Mouse (Mus musculus) cerebellum, adult 11-12 months (tissue): ENCODE measurements around the gene Ube2j2.

Experiments
- DNase-seq: peaks from one replicate; pipeline ENCODE4 v3.0.0; 2022

Ube2j2 gene

GRCm38 (mm10) chr4:155964396-155964795 lies 20.8 kb downstream of the Ube2j2 start:
- no peak for DNase-seq

GRCm38 (mm10) chr4:155969043-155969653 lies 25.5 kb downstream of the Ube2j2 start:
- DNase-seq: no peak

GRCm38 (mm10) chr4:155970286-155970685 lies 26.7 kb downstream of the Ube2j2 start:
- DNase-seq: no peak

GRCm38 (mm10) chr4:155972651-155973050 lies 29.0 kb downstream of the Ube2j2 start:
- DNase-seq: no peak

GRCm38 (mm10) chr4:155973239-155973638 lies 29.6 kb downstream of the Ube2j2 start:
- no peak for DNase-seq

- no peak for DNase-seq
Measured at GRCm38 (mm10) chr4:155981436-155982082, 37.9 kb downstream of the Ube2j2 start.

GRCm38 (mm10) chr4:155983788-155984187 lies 40.2 kb downstream of the Ube2j2 start:
- DNase-seq: no peak

- peak; percentile 78 for DNase-seq
Measured at GRCm38 (mm10) chr4:155991211-155991907, 47.7 kb downstream of the Ube2j2 start.

- DNase-seq: no peak
Measured at GRCm38 (mm10) chr4:155991908-155992230, 48.2 kb downstream of the Ube2j2 start.

GRCm38 (mm10) chr4:155992241-155992905 lies 48.7 kb downstream of the Ube2j2 start, which contains the start of the genes B3galt6 and Sdf4:
Gene B3galt6 (minus strand): TSS chr4:155992649.
Gene Sdf4 (plus strand): TSS chr4:155992872.
- DNase-seq: no peak

- DNase-seq: peak; percentile 98
Measured at GRCm38 (mm10) chr4:155992906-155993547, 49.4 kb downstream of the Ube2j2 start.

GRCm38 (mm10) chr4:155993606-155994005 lies 50.0 kb downstream of the Ube2j2 start:
- no peak for DNase-seq

- DNase-seq: no peak
Measured at GRCm38 (mm10) chr4:156004109-156004508, 60.5 kb downstream of the Ube2j2 start.

GRCm38 (mm10) chr4:156008369-156008768 lies 64.7 kb downstream of the Ube2j2 start:
- DNase-seq: no peak
